Mouse (Mus musculus) gastrocnemius, postnatal 10 days (tissue): ENCODE data around the gene Gmppb. TPM values are rescaled to one million over a fixed set of nuclear protein-coding genes. Genes with fewer than 3 reads are reported as not detected.

Source experiments
- DNase-seq: peaks from one replicate; pipeline ENCODE4 v3.0.0; 2021; ENCODE audit warnings: mixed read lengths
- microRNA-seq, 2 experiments: library from miRNA; unstranded; fragments of <30 nt; microRNA quantifications; one replicate each; pipeline ENCODE4 v1.2.0; 2021
- total RNA-seq, 2 experiments: library from RNA; stranded (reverse); gene quantifications; 2 replicates each; pipeline ENCODE4 v1.2.3; 2021

Gene Gmppb
- total RNA-seq, 2 experiments from 2014 or later: 8.6 to 10.6 TPM

DNA sequence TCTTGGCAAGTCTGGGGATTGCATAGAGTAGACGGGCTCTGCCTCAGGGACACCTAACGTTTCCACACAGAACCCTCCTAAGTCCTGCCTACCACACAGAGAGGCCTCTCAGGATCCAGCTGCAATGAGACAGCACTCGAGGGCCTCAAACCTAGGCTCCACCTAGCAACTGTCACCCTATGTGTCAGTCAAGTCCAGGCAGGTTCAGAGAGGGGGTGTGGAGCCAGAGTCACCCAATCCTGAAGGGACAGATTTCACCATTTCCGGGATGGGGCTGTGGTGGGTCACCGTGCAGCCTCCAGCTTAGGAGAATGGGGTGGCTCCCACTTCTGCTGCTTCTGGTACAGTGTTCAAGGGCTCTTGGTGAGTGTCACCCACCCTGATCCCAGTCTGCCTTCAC is 31.1 kb downstream of the Gmppb start, which contains the start of gene Mst1:
Mst1 (plus strand) TSS at position 269 of the 400 bp plus-strand sequence.
- DNase-seq: no peak

DNA sequence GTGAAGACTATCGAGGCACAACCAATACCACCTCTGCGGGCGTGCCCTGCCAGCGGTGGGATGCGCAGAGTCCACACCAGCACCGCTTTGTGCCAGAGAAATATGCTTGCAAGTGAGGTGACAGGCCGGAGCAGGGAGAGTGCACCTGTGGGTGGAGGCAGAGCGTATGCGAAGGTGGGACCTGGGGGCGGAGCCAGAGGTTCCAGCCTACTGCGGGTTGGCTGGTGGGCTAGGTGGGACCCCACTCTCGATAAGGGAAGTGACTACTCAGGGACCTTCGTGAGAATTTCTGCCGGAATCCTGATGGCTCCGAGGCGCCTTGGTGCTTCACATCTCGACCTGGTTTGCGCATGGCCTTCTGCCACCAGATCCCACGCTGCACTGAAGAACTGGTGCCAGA is 33.5 kb downstream of the Gmppb start:
- DNase-seq: no peak

GRCm38 (mm10) chr9:108082988-108083431 is 34.0 kb downstream of the Gmppb start, which contains the start of gene Rnf123:
TSS of gene Rnf123 (minus strand) at chr9:108083346.
- DNase-seq: no peak

GRCm38 (mm10) chr9:108083561-108083960 is 34.5 kb downstream of the Gmppb start:
- no peak for DNase-seq

DNA sequence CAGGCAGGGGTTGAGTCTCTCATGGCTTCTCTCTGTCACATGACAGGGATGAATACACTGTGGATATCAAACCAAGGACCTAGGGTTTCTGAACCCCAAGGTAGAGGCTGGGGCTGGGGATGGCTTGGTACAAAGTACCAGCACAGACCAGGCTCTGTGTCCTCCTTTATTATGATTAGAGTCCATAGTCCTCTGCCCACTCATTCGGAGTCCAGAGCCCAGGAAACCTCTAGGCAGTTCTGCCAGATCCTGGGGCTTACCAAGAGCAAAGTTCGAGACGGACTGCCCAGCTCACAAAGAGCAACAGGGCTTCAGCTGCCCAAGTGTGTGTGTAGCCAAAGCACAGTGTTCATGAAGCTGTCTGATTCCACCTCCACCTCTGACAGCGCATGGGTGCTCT is 36.2 kb downstream of the Gmppb start:
- DNase-seq: no peak

- DNase-seq: no peak
Observed at GRCm38 (mm10) chr9:108090611-108091120, 41.6 kb downstream of the Gmppb start.

- no peak for DNase-seq
Observed at GRCm38 (mm10) chr9:108093586-108093985, 44.5 kb downstream of the Gmppb start.

DNA sequence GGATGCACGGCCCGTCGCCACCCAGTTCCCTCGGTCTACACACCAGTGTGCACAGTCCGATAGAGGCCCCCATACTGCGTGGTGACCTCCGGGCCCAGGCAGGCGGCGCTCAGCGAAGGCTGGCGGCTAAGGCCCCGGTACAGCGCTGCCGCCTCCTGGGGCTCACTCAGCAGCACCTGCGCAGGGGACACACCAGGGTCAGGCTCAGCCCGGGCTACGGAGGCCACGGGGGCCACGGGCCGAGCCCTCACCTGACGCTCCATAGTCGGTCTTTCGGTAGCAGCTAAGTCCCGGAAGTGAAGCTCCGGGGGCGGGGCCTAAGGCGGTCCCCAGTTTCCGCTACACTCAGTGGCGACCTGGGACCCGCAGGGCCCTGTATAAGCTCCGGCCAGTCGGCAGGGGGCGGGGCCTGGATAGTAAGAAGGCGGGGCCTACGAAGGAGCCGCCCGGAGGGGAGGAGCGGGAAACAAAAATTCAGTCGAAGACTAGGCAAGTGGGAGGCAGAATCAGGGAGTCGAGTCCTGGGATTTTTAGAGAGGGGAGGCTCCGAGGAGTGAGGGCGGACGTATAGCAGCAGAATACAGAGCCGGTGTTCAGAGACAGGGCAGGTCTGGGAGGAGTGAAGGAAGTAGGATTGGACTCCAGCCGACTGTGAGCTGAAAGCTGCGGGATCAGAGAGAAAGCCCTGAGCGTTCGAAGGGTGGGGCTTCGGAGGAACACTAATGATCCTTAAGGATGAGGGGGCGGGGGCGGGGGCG is 45.3 kb downstream of the Gmppb start, which contains the start of gene Apeh:
Apeh (minus strand) TSS at position 423 of the 758 bp plus-strand sequence.
- peak; percentile 96 for DNase-seq

DNA sequence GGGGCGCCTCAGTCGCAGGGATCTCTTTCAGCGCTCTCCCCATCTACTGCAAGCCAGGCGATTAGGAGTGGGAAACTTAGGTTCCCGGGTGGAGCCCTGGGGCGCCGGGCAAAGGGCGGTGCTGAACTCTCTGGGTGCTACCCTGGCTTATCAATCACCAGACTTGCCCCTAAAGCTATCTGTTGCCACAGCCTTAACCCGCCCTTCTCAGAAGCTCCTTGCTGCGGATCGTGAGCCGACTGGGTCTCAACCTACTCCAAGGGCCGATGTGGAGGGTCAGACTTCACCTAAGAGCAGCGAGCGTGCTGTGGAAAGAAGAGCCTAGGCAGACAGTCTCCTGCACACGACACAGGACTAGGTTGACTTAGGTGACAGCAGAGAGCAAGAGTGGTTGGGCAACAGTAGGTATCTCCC is 46.0 kb downstream of the Gmppb start:
- no peak for DNase-seq

DNA sequence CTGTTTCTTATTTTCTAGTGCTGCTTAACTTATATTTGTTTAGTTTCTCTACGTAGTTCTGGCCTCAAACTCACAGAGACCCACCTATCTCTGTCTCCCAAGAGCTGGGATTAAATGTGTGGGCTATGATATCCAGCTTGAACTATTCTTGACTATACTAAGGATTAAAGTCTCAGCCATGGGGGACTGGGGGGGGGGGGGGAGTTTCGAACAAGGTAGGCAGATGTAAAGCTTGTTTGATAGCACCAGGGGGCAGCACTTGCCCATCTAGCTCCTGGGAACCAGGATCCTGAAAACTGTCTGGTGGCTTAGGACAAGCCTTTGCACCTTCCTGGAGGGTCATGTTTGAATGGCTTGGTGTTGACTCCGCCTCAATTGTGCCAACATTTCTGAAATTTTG is 46.5 kb downstream of the Gmppb start:
- DNase-seq: peak; percentile 66

DNA sequence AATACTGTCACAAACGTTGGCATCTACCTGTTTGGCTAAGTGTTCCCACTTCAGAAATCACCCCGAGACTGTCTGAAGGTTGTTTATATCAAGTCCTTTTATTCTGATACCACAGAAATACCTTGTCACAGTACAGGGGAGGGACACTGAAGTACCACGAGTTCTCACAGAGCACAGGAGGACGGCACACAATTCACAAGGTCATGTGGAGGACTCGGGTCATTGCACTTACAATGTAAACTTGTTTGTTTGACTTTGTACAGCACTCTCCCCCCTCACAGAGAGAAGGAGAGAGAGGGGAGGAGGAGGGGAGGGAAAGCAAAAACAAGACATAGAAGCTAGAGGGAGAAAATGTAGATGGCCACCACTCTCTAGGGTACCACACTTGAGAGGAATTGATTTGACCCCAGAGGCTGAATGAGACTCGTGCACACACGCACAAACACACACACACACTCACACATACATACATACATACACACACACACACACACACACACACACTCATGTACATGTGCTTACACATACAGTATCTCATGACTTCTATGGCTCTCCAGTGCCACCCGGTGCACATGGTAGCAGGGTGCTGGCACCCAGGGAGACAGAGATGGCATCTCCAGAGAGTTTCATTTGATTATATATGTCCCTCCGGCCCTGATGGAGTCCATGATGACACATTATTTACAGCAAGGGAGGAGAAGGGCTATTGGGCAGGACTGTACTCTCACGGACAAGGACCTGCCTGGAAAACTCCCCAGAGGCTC is 47.1 kb downstream of the Gmppb start:
- DNase-seq: no peak

GRCm38 (mm10) chr9:108099619-108100018 is 50.6 kb downstream of the Gmppb start:
- DNase-seq: no peak

Small RNA genes within 50 kb of the gene (microRNA-seq; reads per million reads assigned to microRNA genes)
- gene Mir7088: 0 reads per million in 2 experiments

Other genes with a start within 250 kb of the Gmppb start
- 10 to 100 TPM; 21.6 to 35.5 TPM for gene Rbm6, start 176.0 kb upstream of the Gmppb start, total RNA-seq
- gene Mon1a, start 161.1 kb upstream of the Gmppb start, total RNA-seq: 1 to 10 TPM; 4.0 to 4.8 TPM
- 1 to 10 TPM; 1.9 to 5.6 TPM for gene Mst1r, start 142.4 kb upstream of the Gmppb start, total RNA-seq
- not detected for gene Actl11, start 120.8 kb upstream of the Gmppb start, total RNA-seq
- under 1 TPM; 0.80 to 0.86 TPM for gene Camkv, start 113.6 kb upstream of the Gmppb start, total RNA-seq
- 1 to 10 TPM; 1.6 to 2.2 TPM for gene Traip, start 99.1 kb upstream of the Gmppb start, total RNA-seq
- gene Uba7, start 73.7 kb upstream of the Gmppb start, total RNA-seq: 1 to 10 TPM; 4.4 to 6.5 TPM
- gene Gm20661, start 66.2 kb upstream of the Gmppb start, total RNA-seq: under 1 TPM; 0.47 to 0.59 TPM
- gene Inka1, start 63.4 kb upstream of the Gmppb start, total RNA-seq: 10 to 100 TPM in 1 of 2 experiments, 1 to 10 TPM in 1; 8.8 to 14.0 TPM
- 1 to 10 TPM in 1 of 2 experiments, under 1 TPM in 1; 0.54 to 1.0 TPM for gene Cdhr4, start 56.7 kb upstream of the Gmppb start, total RNA-seq
- not detected for gene Gm20662, start 52.9 kb upstream of the Gmppb start, total RNA-seq
- gene Ip6k1, start 46.7 kb upstream of the Gmppb start, total RNA-seq: 10 to 100 TPM; 38.9 to 42.9 TPM
- 1 to 10 TPM; 2.6 to 3.6 TPM for gene Amigo3, start 3.9 kb downstream of the Gmppb start, total RNA-seq
- under 1 TPM in 1 of 2 experiments, not detected in 1; 0.11 TPM for gene Mst1, start 31.2 kb downstream of the Gmppb start, total RNA-seq
- gene Rnf123, start 34.1 kb downstream of the Gmppb start, total RNA-seq: 100 to 1,000 TPM; 153 to 172 TPM
- 10 to 100 TPM; 33.9 to 36.6 TPM for gene Apeh, start 45.4 kb downstream of the Gmppb start, total RNA-seq
- gene Bsn, start 141.1 kb downstream of the Gmppb start, total RNA-seq: under 1 TPM; 0.47 to 0.54 TPM
- gene Dag1, start 214.7 kb downstream of the Gmppb start, total RNA-seq: 100 to 1,000 TPM; 286 to 307 TPM
- 10 to 100 TPM in 1 of 2 experiments, 1 to 10 TPM in 1; 9.2 to 12.8 TPM for gene Nicn1, start 241.2 kb downstream of the Gmppb start, total RNA-seq
- 1 to 10 TPM in 1 of 2 experiments, under 1 TPM in 1; 0.82 to 2.4 TPM for gene Amt, start 247.6 kb downstream of the Gmppb start, total RNA-seq